Mouse (Mus musculus) MEL (cell line): ENCODE data around the gene Thada.

Experiments used
- CHD1 ChIP-seq: IDR thresholded peaks from 2 replicates; pipeline ENCODE4 v1.6.1; 2012; ENCODE audit warnings: low read depth, mild to moderate bottlenecking, inconsistent platforms, low read length, improper control_type of control experiment
- CTCF ChIP-seq, 3 experiments: IDR thresholded peaks in 2 of 3; conservative IDR thresholded peaks in 1 of 3; 2 replicates each; pipeline ENCODE4 v1.5.1; 2011 to 2012; ENCODE audit warnings: low read length in 3 of 3, low read depth in 2 of 3, mild to moderate bottlenecking in 2 of 3, improper control_type of control experiment in 1 of 3, inconsistent platforms in 1 of 3, mixed read lengths in 1 of 3, moderate library complexity in 1 of 3; ENCODE audit not compliant: control insufficient read depth in 1 of 3, insufficient read depth in 1 of 3, poor library complexity in 1 of 3, severe bottlenecking in 1 of 3
- E2F4 ChIP-seq: IDR thresholded peaks from 2 replicates; pipeline ENCODE4 v1.6.1; 2011; ENCODE audit warnings: low read depth, low read length, improper control_type of control experiment, borderline replicate concordance
- EP300 ChIP-seq, 2 experiments: IDR thresholded peaks; 2 replicates each; pipeline ENCODE4 v1.6.1; 2011; ENCODE audit warnings: improper control_type of control experiment in 2 of 2, low read length in 2 of 2, low read depth in 1 of 2, mild to moderate bottlenecking in 1 of 2
- JUND ChIP-seq: IDR thresholded peaks from 2 replicates; pipeline ENCODE4 v1.6.1; 2011; ENCODE audit warnings: low read depth, mild to moderate bottlenecking, improper control_type of control experiment, low read length
- MYC ChIP-seq: IDR thresholded peaks from 2 replicates; pipeline ENCODE4 v1.6.1; 2011; ENCODE audit warnings: low read depth, mild to moderate bottlenecking, low read length, improper control_type of control experiment, moderate library complexity
- POLR2AphosphoS5 ChIP-seq: IDR thresholded peaks from 2 replicates; pipeline ENCODE4 v1.6.1; 2012; ENCODE audit warnings: low read depth, borderline replicate concordance, mild to moderate bottlenecking, inconsistent platforms, low read length, moderate library complexity, mixed read lengths
- RAD21 ChIP-seq: IDR thresholded peaks from 2 replicates; pipeline ENCODE4 v1.6.1; 2011; ENCODE audit warnings: mild to moderate bottlenecking, low read depth, low read length, improper control_type of control experiment
- RCOR1 ChIP-seq: IDR thresholded peaks from 2 replicates; pipeline ENCODE4 v1.6.1; 2012; ENCODE audit warnings: low read depth, mild to moderate bottlenecking, inconsistent platforms, low read length, improper control_type of control experiment
- SMC3 ChIP-seq: IDR thresholded peaks from 2 replicates; pipeline ENCODE4 v1.6.1; 2011; ENCODE audit warnings: low read depth, low read length, improper control_type of control experiment
- TAL1 ChIP-seq: IDR thresholded peaks from 2 replicates; pipeline ENCODE4 v1.6.1; 2012; ENCODE audit warnings: mild to moderate bottlenecking, inconsistent platforms, low read length, moderate library complexity, mixed read lengths
- USF2 ChIP-seq, 2 experiments: IDR thresholded peaks; 2 replicates each; pipeline ENCODE4 v1.6.1; 2011 to 2012; ENCODE audit warnings: improper control_type of control experiment in 2 of 2, low read length in 2 of 2, borderline replicate concordance in 1 of 2, inconsistent platforms in 1 of 2, low read depth in 1 of 2, mild to moderate bottlenecking in 1 of 2; ENCODE audit not compliant: insufficient read depth in 1 of 2
- ZMIZ1 ChIP-seq: IDR thresholded peaks from 2 replicates; pipeline ENCODE4 v1.6.1; 2012; ENCODE audit warnings: low read depth, mild to moderate bottlenecking, inconsistent platforms, low read length, improper control_type of control experiment, moderate library complexity

GRCm38 (mm10) chr17:84352790-84353154, 113.2 kb downstream of the Thada start:
- TF ChIP-seq TAL1 (no peak), CTCF (IDR thresholded peaks at IDR 0.05 in 2 of 3, conservative IDR thresholded peaks at IDR 0.05 in 1 of 3; ENCODE audit: control insufficient read depth in 1 of 3, insufficient read depth in 1 of 3, low read depth in 2 of 3, low read length in 3 of 3, poor library complexity in 1 of 3, severe bottlenecking in 1 of 3) (no peak), MYC (no peak), JUND (no peak), ZMIZ1 (no peak), USF2 (IDR thresholded peaks at IDR 0.05; ENCODE audit: borderline replicate concordance in 1 of 2, insufficient read depth in 1 of 2, low read depth in 1 of 2, low read length in 2 of 2) (no peak), EP300 (IDR thresholded peaks at IDR 0.05; ENCODE audit: low read depth in 1 of 2, low read length in 2 of 2) (no peak), E2F4 (no peak), CHD1 (no peak), SMC3 (no peak), RAD21 (no peak), POLR2AphosphoS5 (no peak), RCOR1 (no peak)
